Mouse (Mus musculus) spleen, adult 12 weeks (tissue): ENCODE results near the gene Kif16b.

Experiments
- DNase-seq: peaks from one replicate; pipeline ENCODE4 v3.0.0; 2022; ENCODE audit warnings: low spot score

The Kif16b gene

DNA sequence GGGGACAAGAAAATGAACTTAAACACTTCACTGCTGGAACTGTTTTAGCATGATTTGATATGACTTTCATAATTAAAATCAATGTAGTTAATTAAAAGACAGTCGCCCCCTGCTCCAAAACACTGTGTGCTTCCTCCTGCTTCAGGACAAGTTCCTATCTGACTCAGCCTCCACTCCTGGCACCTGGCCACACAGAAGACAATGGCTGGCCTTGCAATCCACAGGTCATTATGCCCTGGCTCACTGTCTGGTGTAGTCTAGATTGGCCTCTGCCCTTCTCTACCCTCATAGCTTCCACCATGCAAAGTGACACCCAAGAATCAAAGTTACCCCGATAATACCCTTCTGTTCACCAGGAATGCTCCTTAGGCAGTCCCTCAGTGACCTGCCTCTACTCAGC, 26.8 kb downstream of the Kif16b start:
- DNase-seq = no peak

- DNase-seq = no peak
Measured at GRCm38 (mm10) chr2:142870055-142870454, 31.3 kb downstream of the Kif16b start.

DNA sequence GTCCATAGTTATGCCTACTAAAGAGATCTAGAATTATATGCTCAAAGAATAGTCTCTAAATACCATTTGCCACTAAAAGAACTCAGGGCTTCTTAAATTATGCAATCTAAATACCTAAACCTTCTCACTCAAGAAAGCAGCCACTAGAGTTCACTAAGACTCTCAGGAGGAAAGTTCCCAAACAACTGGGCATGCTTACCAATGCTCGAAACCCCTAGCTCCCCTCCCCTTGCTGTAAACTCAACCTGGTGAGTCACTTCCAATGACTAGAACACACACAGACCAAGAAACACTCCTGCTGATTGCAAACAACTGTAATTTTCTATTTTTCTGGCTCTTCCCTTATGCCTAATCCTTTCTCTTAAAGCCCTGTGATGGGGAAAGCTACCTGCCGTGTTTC, 33.9 kb downstream of the Kif16b start:
- no peak for DNase-seq

GRCm38 (mm10) chr2:142860994-142861393, 40.3 kb downstream of the Kif16b start:
- no peak for DNase-seq

DNA sequence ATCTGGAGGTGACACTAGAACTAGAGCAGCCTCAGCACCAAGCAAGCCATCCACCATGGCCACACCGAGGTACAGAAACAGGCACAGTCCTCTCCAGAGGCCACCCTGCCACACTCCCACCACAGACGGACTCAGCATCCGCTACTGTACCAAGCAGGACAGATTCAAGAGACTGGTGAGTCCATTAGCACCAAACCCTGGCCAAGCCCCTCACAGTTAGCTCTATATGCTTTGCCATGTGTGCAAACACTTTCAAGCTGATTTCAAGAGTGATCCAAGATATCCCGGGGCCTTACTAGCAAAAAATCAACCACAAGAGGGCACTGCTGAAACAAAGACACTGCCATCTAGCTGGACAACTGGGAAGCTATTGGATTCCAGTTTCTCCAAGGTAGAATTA, 41.9 kb downstream of the Kif16b start:
- DNase-seq = no peak

- DNase-seq = no peak
Measured at GRCm38 (mm10) chr2:142838775-142839174, 62.6 kb downstream of the Kif16b start.

GRCm38 (mm10) chr2:142838118-142838517, 63.2 kb downstream of the Kif16b start:
- DNase-seq = no peak

GRCm38 (mm10) chr2:142834751-142835150, 66.6 kb downstream of the Kif16b start:
- no peak for DNase-seq

DNA sequence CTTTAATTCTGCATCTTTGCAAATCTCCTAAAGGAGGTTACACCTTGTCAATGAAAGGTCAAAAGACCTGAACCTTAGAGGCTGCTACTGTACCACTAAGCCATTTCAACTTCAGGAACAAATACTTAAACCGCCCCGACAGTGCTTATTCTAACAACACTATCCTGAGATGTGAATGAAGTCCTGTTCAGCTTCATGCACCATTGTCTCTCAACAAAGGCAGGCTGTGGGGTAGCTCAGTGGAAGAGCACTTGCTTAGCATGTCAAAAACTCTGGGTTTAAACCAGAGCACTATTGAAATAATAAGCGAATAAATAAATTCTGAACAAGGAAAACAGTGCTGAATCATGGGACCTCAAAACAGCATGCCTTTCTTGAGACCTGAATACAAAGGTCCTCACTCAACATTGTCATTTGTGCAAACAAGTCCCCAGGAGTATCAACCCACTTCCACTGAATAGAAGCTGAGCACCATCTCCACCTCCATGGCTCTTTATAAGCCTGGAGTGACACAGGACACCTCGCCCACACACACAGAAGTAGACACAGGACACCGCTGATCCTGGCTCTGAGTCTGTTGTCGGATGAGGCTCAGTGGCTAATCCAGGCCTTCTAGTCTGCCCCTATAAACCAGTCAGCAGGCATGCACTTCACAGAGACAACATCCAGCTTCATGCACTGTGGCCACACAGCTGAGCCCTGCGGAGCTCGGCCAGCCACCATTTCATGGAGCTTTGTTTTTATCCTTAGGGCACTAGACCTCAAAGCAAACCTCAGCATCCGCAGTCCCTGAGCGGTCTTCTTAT, 68.5 kb downstream of the Kif16b start:
- DNase-seq = no peak

DNA sequence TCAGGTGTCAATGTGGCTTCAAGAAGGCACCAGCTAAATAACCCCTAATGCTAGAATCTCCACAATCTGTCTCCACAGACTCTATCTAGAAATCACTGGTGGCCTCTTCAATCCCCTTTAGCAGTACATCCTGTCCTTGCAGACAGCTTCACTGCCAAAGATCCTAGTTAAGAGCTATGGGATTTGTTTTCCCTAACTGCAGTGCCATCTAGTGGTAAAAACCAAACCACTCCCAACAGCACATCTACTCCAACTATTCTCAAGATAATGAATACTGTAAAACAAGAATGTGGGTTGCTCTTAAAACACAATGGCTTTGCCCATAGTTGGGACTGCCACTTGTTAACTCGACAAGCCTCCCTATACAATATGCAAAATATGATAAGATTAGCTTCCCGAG, 88.3 kb downstream of the Kif16b start:
- DNase-seq = no peak

DNA sequence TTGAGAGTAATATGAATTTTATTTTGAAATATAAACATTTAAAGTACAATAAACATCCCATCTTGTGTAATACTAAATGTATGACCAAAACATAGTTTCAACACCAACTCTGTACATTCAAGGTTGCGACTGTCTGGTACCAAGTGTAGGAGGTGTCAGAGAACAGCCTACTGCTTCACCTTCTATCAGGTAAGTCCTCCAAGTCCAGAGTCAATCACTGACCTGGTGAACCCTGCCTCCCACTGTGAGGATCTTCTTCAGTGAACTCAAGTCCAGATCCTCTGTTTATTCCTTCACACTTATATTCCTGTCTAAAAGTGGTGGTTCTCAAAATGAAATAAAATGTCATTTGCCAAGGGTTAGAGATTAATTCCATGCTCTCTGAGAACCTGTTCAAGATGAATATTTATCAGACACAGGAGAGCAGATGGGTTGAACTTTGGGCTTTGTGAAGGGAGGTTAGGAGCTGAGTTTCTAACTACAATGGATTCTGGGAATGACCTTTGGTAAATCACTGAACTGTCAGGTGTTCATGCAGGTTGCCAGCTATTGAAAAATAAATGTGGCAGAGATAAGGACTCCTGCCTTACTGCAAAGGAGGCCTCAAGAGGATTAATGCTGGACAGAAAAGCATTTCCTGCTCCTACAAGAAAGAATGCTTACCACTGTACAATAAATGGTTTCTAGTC, 97.4 kb downstream of the Kif16b start:
- DNase-seq = no peak

DNA sequence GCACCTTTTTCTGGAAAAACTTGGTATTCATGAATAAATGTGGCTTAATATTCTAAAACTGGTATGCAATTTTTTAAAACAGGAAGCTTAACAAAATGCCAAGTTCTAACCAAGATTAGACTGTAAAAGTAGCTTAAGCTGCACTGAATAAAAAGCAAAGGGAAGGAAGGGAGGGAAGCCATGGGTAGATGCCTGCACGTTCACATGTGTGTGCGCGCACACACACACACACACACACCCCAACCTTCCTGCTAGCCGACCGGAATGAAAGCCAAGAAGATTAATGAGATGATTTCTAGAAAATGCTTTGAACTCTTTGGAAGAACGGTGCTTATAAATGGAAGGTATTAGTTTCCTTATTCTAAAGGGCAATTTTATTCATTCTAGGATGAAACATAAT, 104.0 kb downstream of the Kif16b start:
- no peak for DNase-seq

DNA sequence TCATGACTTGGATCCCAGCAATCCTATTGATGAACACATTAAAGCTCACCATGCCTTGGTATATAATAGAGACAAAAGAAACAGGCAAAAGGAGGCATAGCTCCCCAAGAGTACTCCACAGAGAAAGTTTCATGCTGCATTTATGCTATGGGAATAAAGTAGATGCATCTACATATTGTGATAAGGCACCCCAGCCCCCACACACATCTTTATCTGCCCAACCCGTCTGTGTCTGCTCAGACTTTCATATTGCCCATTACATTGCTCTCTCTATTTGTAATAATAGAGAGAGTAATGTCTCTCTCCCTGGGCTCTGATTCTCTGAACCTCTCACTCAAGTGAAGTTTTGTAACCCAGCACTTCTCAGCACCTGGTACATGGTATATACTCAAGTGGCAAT, 126.0 kb downstream of the Kif16b start:
- DNase-seq = no peak

DNA sequence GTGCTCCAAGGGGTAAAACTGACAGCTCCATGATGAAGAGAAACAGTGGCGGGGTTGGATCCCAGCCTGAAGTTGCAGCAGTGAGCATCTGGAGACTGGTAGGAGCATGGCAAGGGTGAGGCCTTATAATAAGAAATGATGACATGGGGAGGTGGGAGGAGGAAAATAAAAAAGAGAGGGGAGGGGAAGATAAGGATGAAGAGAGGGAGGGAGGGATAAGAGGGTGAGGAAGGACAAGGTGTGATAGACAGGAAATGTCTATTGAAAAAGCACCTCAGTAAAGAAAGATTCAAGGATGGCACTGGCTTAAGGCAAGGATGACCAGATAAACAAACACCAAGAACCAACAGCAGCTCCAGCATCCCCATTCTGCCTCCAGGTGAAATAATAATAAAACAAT, 126.6 kb downstream of the Kif16b start:
- DNase-seq = no peak

DNA sequence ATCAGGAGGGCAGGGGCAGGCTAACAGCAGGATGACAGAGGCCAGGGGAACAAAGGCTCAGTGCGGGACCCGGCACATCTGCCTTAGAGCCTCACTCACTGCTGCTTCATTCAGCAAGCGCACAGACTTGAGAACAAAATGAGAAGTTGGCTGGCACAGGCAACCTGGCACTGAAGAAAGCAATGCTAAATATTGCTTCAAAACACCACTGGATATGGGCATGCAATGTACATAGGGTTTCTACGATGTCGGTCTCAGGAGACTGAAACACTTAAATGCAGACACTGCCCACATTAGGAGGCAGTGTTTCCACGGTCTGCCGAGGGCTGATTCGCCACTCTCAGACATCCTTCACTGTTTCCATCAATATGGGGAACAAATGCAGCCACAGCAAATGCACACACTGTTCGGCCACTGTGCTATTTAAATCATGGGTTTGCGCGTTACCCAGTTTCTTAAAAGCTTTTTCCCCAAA, 131.6 kb downstream of the Kif16b start:
- DNase-seq = no peak

- no peak for DNase-seq
Measured at GRCm38 (mm10) chr2:142764276-142764675, 137.1 kb downstream of the Kif16b start.

DNA sequence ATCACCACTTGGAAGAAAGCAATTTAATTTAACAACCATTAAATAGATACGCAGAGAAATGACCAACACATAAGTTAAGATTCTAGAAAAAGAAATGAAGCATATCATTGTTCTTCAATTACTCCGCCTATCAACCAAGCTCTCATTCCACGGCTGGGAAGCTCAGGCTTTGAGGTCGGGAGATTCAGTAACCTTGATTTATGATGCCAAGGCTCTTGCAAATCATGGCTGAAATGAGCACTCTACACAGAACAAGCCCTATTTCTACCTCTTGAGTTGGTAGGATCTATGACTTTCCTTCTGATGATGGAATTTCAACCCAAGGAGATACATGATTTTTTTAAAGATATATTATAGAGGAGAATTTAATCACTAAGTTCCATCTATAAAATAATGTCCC, 140.5 kb downstream of the Kif16b start:
- no peak for DNase-seq

DNA sequence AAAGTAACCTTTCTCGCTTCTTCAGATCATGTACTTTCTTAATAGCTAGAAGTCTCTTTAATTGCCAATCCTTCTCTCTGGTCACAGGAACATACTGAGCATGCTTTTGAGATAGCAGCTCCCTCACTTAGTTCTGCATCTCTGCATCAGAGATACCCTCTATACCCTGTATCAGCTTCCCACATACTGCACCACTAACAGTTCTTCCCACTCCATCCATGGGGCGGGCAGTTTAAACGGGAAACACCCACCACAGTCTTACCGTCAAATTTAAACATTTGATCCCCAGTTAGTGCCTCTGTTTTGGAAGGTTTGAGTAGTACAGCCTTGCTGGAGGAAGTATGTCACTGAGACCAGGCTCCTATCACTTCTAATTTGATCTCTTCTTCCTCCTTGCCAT, 142.1 kb downstream of the Kif16b start:
- DNase-seq = no peak

GRCm38 (mm10) chr2:142758091-142758765, 143.1 kb downstream of the Kif16b start:
- DNase-seq = no peak

DNA sequence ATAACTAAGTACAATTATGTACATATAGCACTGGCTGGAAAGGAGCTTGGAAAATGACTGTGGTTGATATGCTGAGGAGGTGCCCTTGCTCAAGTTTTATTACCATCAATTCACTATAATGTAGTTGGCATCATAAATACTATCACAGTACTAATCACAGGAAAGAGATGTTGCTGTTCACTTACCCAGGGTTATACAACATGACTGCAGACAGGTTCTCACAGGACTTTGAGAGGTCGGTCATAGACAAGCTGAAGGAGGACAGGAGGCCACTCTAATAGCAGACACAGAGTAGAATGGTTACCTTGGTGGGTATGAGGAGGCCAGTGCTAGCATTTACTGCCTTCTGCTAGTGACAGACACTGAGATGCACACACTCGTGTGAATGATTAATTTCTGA, 162.0 kb downstream of the Kif16b start:
- no peak for DNase-seq

GRCm38 (mm10) chr2:142738488-142738887, 162.8 kb downstream of the Kif16b start:
- no peak for DNase-seq

GRCm38 (mm10) chr2:142735691-142736090, 165.6 kb downstream of the Kif16b start:
- no peak for DNase-seq

DNA sequence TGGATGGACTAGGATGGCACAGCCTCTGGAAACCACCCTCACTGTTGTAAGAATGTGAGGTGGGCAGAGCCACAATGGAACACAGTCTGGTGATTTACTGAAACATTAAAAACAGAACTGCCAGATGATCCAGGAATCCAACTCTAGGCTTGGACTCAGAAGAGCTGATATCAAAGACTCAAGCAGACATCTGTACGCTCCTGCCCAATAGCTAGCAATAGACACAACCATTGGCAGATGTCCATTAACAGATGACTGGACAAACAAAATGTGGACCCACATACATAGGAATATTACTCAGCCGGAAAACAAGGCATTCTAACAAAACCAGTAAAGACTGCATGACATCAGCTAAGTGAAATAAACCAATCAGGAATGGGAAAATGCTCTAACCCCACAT, 167.3 kb downstream of the Kif16b start:
- DNase-seq = no peak
